Mouse (Mus musculus): ENCODE data around the gene Crb2. TPM values are rescaled to one million over a fixed set of nuclear protein-coding genes. Genes with fewer than 3 reads are reported as not detected.

Crb2 gene
- total RNA-seq, 2 experiments from 2014 or later: 0.07 to 0.28 TPM

- no peak for DNase-seq
- intact Hi-C loops (cut with DNase I): no loop called here
Measured at GRCm38 (mm10) chr2:37765082-37765483, 11.0 kb upstream of the Crb2 start.

GRCm38 (mm10) chr2:37766027-37766761 lies 9.9 kb upstream of the Crb2 start:
- intact Hi-C loops (cut with DNase I): no loop called here
- DNase-seq: no peak

DNA sequence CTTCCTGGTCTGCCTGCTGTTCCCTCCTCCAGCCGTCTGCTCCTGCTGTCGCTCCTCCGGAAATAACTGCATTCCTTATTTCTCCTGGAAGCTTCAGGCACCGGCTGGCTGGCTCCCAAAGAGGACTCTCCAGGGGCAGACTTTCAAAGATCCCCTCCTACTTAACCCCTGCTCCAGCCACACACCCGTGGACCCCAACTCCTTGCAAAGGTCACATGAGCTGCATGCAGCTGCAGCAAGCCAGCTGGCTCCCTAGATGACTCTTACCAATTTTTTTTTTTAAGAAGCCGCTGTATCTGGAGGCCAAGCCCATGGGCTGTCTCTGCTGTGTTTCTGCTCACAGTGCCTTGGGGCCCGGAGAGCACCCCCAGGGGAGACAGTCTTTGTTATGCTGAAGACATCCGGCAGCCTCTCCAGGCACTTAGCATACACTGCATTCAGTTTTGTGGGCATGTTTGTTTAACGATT lies 8.9 kb upstream of the Crb2 start:
- intact Hi-C loops (cut with DNase I): no loop called here
- peak; percentile 47 to 48 for DNase-seq

GRCm38 (mm10) chr2:37767739-37768138 lies 8.3 kb upstream of the Crb2 start:
- no peak for DNase-seq
- intact Hi-C loops (cut with DNase I): no loop called here

GRCm38 (mm10) chr2:37768903-37769302 lies 7.1 kb upstream of the Crb2 start:
- peak; percentile 65 to 76 for DNase-seq
- intact Hi-C loops (cut with DNase I): no loop called here

- intact Hi-C loops (cut with DNase I): loop anchor here (2.0 to 10.0 kb wide), 3 partner anchors 67 to 385 kb away; partner anchors contain the start of gene Strbp
- no peak for DNase-seq
Measured at GRCm38 (mm10) chr2:37769793-37770192, 6.3 kb upstream of the Crb2 start.

DNA sequence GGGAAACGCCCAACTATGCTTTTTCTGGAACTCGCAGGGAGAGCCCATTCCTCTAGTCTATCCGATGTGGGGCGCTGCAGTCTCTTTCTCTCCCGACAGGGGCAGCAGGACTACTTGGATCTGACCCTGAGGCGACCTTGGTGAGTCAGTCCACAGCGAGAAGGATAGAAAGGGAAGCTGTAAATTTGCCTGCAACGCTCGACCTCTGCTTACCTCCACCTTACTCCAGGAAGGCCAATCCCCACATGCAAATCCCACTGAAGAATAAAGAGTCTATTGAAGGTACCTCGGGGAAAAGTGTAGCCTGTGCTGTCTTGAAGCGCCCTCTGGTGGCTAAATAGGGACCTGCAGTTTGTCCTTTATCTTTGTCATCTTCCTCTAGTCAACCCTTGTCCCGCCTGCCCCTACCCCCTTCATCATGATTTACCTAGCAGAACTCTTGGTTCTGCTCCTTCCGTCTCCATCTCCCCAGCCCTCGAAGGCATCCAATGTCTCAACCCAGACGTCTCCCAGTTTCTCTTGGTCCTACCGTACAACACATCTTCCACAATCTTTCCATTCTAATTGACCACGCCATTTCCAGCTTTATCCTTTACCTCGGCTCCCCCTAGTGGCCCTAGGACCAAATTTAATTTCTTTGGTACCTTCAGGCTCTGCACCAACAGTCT lies 4.3 kb upstream of the Crb2 start:
- intact Hi-C loops (cut with DNase I): loop anchor here (2.0 to 10.0 kb wide), 3 partner anchors 69 to 387 kb away; partner anchors contain the start of gene Strbp
- peak; percentile 77 to 78 for DNase-seq

DNA sequence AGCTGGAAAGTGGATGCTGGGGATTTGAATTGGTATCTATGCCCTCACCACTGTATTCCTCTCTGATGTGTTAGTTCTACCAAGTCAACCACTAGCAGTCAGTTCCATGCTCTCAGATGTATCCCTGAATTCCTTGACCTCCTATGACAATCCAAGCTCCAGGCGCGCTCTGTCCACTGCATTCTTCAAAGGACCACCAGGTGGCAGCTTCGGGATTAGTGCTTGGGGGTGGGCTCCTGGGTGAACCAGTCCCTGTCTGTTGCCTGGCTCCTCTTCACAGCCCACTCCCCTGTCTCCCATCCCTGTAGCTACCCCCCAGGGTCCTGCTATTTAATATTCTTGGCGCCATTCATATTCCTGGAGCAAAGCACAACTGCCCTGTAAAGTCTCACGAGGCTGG lies 1.5 kb upstream of the Crb2 start:
- intact Hi-C loops (cut with DNase I): loop anchor here (5.0 to 10.0 kb wide), 2 partner anchors 137 to 390 kb away; no protein-coding TSS in a partner anchor
- no peak for DNase-seq

DNA sequence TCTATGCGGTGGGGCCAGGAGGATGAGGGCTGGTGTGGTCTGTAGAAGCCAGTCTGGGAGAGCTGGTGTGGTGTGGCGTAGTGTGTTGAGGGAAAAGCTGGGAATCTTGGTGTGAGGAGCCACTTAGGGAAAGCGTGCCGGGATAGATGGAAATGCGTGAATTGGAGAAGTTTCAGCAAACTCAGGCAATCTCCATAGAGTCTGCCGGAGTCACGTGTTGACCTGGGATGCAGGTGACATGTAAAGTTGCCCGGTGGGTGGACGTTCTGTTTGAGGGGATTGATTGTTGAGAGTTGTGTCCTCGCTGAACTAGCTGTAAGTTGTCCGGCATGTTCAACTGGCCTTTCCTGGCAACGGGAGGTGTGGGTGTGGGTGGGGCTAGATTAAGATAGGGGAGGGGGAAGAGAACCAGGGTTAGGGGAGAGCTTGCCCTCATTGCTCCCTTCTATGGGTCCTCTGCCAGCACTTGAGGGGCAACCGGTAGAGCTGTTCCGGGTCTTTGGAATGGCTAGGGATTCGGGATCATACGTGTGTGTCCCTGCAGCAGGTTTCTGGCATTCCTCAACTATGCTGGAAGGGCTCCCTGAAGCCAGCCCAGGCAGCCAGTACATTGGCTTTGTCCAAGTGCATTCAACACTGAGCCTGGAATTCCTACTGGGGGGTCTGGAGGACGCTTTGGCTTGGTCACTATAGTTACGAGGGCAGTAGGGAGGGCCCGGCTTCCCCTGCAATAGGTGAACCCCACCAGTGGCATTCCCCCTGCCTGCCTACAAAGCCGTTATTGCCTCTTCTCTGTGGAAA lies 762 bp downstream of the Crb2 start:
- DNase-seq: no peak
- intact Hi-C loops (cut with DNase I): loop anchor here (10.0 kb wide), 1 partner anchor 392 kb away; no protein-coding TSS in a partner anchor

GRCm38 (mm10) chr2:37777958-37778720 lies 2.1 kb downstream of the Crb2 start:
- DNase-seq: no peak
- intact Hi-C loops (cut with DNase I): loop anchor here (10.0 kb wide), 1 partner anchor 393 kb away; no protein-coding TSS in a partner anchor

DNA sequence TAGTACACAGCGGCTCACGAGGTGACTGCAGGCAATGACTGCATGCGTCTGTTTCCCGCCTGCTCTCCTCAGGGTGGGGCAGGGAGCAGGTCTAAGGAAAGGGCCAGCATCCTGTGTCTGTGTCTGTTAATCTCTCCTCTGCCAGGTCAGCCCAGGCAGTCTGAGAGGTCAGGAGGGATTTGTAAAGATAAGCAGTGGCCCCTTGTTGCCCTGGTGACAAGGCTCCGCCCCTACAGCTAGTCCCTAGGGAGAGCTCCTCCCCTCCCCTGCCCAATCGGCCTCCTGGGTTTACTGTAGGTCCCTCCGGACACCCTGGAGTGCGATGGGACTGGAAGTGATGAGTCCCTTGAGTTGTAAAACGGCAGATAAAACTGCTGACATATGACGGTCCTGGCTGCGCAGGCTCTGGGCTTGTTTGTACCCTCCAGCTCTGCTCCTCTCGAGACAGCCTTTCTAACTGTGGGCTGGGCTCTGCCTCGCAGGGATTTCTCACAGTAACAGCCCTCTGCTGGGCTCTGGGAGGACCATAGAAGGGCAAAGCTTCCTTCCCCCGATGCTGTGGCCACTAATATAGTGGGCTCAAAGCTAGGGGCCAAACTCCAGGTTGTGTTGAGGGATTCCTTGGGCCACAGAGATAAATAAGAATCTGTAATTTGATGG lies 4.4 kb downstream of the Crb2 start:
- intact Hi-C loops (cut with DNase I): no loop called here
- no peak for DNase-seq

GRCm38 (mm10) chr2:37781421-37781820 lies 5.4 kb downstream of the Crb2 start:
- DNase-seq: no peak
- intact Hi-C loops (cut with DNase I): no loop called here

- intact Hi-C loops (cut with DNase I): no loop called here
- DNase-seq: no peak
Measured at GRCm38 (mm10) chr2:37782002-37782401, 6.0 kb downstream of the Crb2 start.

DNA sequence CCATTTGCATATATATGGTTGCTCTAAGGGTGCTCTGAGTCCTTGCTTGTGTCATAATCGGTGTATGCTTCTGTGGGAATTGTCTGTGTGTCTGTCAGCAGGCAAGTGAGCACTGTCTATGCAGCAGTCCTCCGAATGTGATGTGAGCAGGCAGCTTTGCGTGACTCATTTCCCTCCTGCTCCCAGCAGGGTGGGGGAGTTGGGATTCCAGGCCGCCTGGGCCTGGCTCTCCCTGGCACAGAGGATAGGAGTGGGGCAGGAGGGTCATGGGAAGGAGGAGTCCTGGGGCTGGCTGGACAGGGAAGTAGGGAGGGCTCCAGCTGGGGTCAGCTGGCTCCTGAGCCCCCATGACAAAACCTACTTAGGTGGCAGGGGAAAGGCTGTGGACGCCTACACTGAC lies 8.4 kb downstream of the Crb2 start:
- DNase-seq: no peak
- intact Hi-C loops (cut with DNase I): no loop called here

DNA sequence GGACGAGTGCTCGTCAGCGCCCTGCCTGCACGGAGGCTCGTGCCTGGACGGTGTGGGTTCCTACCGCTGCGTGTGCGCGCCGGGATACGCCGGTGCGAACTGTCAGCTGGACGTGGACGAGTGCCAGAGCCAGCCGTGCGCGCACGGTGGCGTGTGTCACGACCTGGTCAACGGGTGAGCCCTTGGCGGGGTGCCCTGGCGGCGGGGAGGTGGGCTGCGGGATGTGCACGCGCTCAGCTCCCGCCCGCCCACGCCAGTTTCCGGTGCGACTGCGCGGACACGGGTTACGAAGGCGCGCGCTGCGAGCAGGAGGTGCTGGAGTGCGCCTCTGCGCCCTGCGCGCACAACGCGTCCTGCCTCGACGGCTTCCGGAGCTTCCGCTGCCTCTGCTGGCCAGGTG lies 10.4 kb downstream of the Crb2 start:
- DNase-seq: no peak
- intact Hi-C loops (cut with DNase I): no loop called here

DNA sequence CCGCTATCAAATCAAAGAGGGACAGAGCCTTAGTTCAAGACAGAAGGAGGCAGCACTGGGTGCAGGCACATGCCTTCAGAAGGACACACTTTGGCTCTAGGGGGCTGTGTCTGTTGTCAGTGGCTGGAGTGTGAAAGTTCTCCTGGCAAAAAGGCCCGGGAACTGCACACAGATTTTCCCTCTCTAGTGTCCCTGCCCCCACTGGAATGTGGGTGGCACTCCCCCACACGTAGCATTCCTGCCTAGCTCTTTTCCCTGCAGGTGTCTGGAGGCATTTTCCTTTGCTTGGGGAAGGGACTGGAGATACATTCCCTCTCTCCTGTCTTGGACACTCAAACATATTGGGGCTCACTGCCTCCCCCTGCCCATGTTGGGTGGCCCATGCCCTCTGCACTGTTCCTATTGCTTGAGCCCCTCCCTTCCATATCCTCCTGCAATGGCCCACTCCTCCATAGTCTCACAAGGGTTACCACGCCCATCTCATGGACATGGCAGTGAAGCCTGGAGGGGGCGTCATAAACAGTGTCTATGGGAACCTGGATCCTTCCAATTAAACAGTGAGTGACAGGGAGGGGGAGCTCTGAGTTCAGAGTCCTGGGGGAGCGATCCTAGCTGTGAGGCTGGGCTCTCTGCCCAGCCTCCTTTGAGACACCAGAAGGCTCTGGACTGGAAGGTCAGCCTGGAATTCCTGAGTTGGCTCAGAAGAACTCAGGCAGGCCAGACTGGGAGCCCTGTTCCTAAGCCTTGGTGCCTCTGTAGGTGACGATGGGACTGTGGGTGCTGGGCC lies 12.3 kb downstream of the Crb2 start:
- intact Hi-C loops (cut with DNase I): no loop called here
- DNase-seq: no peak

DNA sequence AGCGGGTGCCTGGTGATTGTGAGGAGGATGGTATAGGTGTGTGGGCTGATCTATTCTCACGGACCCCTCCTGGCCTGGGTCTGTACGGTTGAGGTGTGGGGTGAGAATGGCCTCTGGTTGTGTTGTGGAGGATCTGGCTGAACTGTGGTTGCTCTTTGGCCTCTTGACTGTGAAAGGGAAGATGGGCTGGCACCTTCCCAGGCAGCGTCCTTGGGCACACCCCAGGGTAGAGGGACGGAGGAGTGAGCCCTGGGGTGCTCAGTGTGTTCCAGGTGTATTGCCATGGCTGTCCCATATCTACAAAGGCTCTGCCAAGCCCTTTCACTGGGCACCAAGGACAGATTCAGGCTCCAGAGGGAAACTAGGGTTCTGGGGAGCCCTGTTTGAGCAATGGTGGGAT lies 13.0 kb downstream of the Crb2 start:
- DNase-seq: no peak
- intact Hi-C loops (cut with DNase I): no loop called here

GRCm38 (mm10) chr2:37789995-37790394 lies 13.9 kb downstream of the Crb2 start:
- DNase-seq: no peak
- intact Hi-C loops (cut with DNase I): no loop called here

DNA sequence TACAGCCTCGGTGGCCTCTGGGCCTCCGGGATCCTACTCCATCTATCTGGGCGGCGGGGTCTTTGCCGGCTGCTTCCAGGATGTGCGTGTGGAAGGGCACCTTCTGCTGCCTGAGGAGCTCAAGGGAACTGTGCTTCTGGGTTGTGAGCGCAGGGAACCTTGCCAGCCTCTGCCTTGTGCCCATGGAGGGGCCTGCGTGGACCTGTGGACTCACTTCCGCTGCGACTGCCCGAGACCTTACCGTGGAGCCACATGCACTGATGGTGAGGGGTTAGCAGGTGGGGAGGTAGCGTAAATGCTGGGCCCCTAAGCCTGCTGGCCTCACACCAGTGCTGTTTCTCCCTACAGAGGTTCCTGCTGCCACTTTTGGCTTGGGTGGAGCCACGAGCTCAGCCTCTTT lies 14.7 kb downstream of the Crb2 start:
- intact Hi-C loops (cut with DNase I): no loop called here
- no peak for DNase-seq
